Mouse (Mus musculus) stomach, embryonic 16.5 days (tissue): ENCODE measurements around the gene Pepd. TPM values are rescaled to one million over a fixed set of nuclear protein-coding genes. Genes with fewer than 3 reads are reported as not detected.

Source experiments
- ATAC-seq: fragments of 200-750 bp; cut with Nextera tagmentation; 2 replicates; pipeline ENCODE4 v1.8.0; 2017; ENCODE audit warnings: moderate number of reproducible peaks, moderate TSS enrichment; ENCODE audit not compliant: insufficient read depth, low FRiP score
- H3K27ac ChIP-seq: fragments of 300-500 bp; sonication (generic); 2 replicates; pipeline ENCODE4 v1.5.1; 2014; ENCODE audit warnings: low read length
- H3K27me3 ChIP-seq: fragments of 300-500 bp; sonication (generic); 2 replicates; pipeline ENCODE4 v1.6.1; 2014; ENCODE audit warnings: low read length, control low read depth, mixed read lengths; ENCODE audit not compliant: control insufficient read depth, insufficient read depth
- H3K36me3 ChIP-seq: fragments of 300-500 bp; sonication (generic); 2 replicates; pipeline ENCODE4 v1.6.1; 2014; ENCODE audit warnings: low read length; ENCODE audit not compliant: control insufficient read depth, insufficient read depth
- H3K4me1 ChIP-seq: fragments of 300-500 bp; sonication (generic); 2 replicates; pipeline ENCODE4 v1.6.1; 2014; ENCODE audit warnings: low read length, control low read depth, mixed read lengths; ENCODE audit not compliant: control insufficient read depth, insufficient read depth
- H3K4me2 ChIP-seq: fragments of 300-500 bp; sonication (generic); 2 replicates; pipeline ENCODE4 v1.6.1; 2014; ENCODE audit warnings: low read depth, low read length, mixed read lengths
- H3K4me3 ChIP-seq: fragments of 300-500 bp; sonication (generic); replicated peaks from 2 replicates; pipeline ENCODE4 v1.5.1; 2014; ENCODE audit warnings: mild to moderate bottlenecking, low read length
- H3K9ac ChIP-seq: fragments of 300-500 bp; sonication (generic); 2 replicates; pipeline ENCODE4 v1.6.1; 2014; ENCODE audit warnings: low read length
- H3K9me3 ChIP-seq: fragments of 300-500 bp; sonication (generic); replicated peaks from 2 replicates; pipeline ENCODE4 v1.6.1; 2016; ENCODE audit warnings: low read length, control low read depth; ENCODE audit not compliant: control insufficient read depth
- WGBS: fragments of 180-500 bp; shearing (Covaris S2); extraction: QIAGEN DNeasy Blood & Tissue Kit; methylation state at CpG from one replicate; pipeline ENCODE4 v1.1.7; 2014; 5-methylcytosine and 5-hydroxymethylcytosine counted together
- polyA plus RNA-seq: library from polyadenylated mRNA; unstranded; fragments of >200 nt; fragmentation: Nextera tagmentation; extraction: Ambion mirVana; gene quantifications from 2 replicates; pipeline ENCODE4 v1.2.1, GENCODE M21; 2015

The Pepd gene
- polyA plus RNA-seq, 1 experiment from 2014 or later, result 66.9 TPM

DNA sequence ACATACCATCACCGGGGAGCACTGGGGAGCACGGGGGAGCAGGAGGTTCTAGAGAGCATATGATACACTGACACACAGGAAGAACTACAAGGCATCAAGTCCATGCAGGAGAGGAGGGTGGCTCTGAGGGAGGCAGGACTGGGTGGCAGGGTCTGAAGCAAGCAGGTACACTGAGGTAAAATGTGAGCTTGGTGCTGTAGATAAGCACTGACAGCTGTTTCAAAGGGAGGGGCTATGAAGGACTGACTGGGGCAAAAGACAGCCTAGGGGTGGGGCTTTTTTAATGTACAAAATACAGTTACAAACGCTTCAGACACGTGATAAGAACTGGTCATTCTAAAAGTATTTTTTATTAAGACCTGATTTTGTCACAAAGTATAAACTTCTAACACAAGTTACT, 133.9 kb downstream of the Pepd start:
- no peak overlapping the region for H3K9ac ChIP-seq
- ATAC-seq, result no peak
- no peak overlapping the region for H3K4me2 ChIP-seq
- H3K27me3 ChIP-seq, result no peaks in the 10 kb centered on the region
- no peaks in the 10 kb centered on the region for H3K4me1 ChIP-seq
- 84% methylated on average over 4 of the region's 4 CpGs for WGBS
- H3K27ac ChIP-seq, result no peak overlapping the region
- peaks cover 14% of the 10 kb centered on the region for H3K36me3 ChIP-seq
- no peak overlapping the region for H3K4me3 ChIP-seq
- H3K9me3 ChIP-seq, result no peaks in the 10 kb centered on the region

DNA sequence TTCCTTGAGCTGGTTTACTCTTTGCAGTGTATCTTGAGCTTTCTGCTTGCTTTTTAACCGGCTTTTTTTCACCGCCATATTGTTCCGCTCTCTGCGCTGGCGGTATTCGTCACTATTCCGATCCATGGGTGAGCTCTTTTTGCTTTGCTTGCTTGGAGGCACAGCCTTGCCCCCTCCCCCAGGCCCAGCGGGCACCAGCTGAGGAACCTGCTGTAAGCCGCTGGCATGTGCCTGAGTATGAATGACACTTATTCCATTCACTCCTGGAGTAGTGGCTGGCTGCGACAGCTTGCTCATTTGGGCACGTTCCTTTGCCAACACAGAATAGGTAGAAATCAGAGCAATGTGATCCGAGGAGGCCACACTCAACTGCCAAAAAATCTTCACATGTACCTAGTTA, 138.4 kb downstream of the Pepd start:
- Histone ChIP-seq H3K27me3 (no peaks in the 10 kb centered on the region), H3K9ac (no peak overlapping the region), H3K4me2 (no peak overlapping the region), H3K36me3 (peaks cover 7% of the 10 kb centered on the region), H3K9me3 (no peaks in the 10 kb centered on the region), H3K27ac (no peak overlapping the region), H3K4me1 (peaks cover 17% of the 10 kb centered on the region), H3K4me3 (no peak overlapping the region)
- WGBS, result 95% methylated on average over 12 of the region's 12 CpGs
- no peak for ATAC-seq

DNA sequence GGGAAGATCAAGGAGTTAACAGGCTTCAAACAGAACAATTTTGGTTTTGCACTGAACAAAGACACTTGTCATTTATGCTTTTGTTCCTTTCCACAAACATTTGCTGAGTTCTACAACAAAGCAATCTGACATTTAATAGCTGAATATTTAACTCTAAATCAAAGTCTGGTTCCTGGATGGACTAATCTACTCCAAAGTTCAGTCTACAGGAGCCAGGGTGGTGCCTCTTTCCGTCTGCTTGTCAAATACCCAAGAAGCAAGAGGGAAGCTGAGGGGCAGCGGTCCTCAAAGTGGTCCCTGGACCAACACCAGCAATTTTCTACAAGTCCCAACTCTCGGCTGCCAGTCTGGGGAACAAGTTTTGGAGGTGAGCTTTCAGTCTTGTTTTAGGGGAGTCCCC, 141.0 kb downstream of the Pepd start:
- Histone ChIP-seq H3K27ac (no peak overlapping the region), H3K27me3 (no peaks in the 10 kb centered on the region), H3K9me3 (no peaks in the 10 kb centered on the region), H3K9ac (no peak overlapping the region; the same call in 1 of the 2 replicates), H3K4me3 (no peak overlapping the region), H3K36me3 (peaks cover 7% of the 10 kb centered on the region), H3K4me1 (peaks cover 20% of the 10 kb centered on the region), H3K4me2 (no peak overlapping the region)
- no peak for ATAC-seq
- WGBS, result 80% methylated on average over 3 of the region's 3 CpGs

DNA sequence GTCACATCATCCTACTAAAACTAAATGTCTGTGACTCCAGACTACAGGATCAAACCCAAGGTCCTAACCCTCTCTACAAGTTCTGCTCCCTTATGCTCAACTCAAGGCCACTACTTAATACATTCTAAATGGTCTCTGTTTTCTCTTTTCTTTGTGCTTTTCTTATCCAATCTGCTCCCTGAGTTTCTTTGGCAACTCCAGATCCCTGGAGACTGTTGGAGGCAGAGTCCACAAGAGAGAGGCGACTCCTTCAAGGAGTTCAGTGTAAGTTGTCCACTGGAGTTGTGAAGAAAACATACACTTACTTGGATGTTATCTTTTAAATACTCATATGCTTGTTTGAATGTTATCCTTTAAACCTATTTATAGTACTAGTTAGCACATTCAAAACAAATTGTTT, 142.1 kb downstream of the Pepd start:
- Histone ChIP-seq H3K4me3 (no peak overlapping the region), H3K4me2 (peak overlapping the region; percentile 19; the same call in 1 of the 2 replicates)

DNA sequence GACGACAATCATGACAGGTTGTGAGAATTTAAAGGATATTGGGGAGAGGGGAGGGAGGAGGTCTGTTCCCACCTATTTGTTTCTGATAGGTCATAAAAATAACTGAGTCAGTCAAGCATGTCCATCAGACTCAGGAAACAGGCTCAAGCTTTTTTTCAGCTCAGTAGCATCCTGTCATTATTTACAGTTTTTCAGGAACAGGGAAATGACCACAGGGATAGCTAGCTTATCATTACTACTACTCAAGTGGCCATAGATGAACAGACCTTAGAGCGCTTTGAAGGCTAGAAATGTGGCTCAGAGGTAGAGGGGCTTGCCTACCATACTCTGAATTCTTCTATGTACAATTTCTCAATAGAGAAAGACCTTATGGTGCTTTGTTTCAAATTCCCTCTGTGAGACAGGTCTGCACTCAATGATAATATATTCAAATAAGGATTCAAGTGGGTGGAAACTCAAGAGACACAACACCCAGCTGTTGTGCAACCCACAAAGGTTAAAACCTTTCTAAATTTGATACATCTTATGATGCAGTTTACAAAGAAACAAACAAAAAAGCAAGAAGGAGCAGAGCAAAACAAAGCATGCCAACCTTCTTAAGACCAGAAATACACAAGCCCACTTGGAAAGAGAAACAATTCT, 142.9 kb downstream of the Pepd start:
- H3K27me3 ChIP-seq, result no peaks in the 10 kb centered on the region
- H3K9ac ChIP-seq, result peak overlapping the region; percentile 96
- H3K4me3 ChIP-seq, result peak overlapping the region; percentile 98
- peaks cover 20% of the 10 kb centered on the region for H3K4me1 ChIP-seq
- H3K9me3 ChIP-seq, result no peaks in the 10 kb centered on the region
- peaks cover 7% of the 10 kb centered on the region for H3K36me3 ChIP-seq
- ATAC-seq, result no peak
- H3K27ac ChIP-seq, result no peak overlapping the region
- whole genome bisulfite sequencing, result 60% methylated on average over 2 of the region's 2 CpGs
- peak overlapping the region; percentile 68 for H3K4me2 ChIP-seq

More for the DNA sequence above, 142.1 kb downstream of the Pepd start:
- no peak for ATAC-seq
- Histone ChIP-seq H3K27me3 (no peaks in the 10 kb centered on the region), H3K4me1 (peaks cover 20% of the 10 kb centered on the region), H3K36me3 (peaks cover 7% of the 10 kb centered on the region), H3K9ac (no peak overlapping the region), H3K9me3 (no peaks in the 10 kb centered on the region), H3K27ac (no peak overlapping the region)
- WGBS, result 90% methylated on average over 1 of the region's 1 CpGs

DNA sequence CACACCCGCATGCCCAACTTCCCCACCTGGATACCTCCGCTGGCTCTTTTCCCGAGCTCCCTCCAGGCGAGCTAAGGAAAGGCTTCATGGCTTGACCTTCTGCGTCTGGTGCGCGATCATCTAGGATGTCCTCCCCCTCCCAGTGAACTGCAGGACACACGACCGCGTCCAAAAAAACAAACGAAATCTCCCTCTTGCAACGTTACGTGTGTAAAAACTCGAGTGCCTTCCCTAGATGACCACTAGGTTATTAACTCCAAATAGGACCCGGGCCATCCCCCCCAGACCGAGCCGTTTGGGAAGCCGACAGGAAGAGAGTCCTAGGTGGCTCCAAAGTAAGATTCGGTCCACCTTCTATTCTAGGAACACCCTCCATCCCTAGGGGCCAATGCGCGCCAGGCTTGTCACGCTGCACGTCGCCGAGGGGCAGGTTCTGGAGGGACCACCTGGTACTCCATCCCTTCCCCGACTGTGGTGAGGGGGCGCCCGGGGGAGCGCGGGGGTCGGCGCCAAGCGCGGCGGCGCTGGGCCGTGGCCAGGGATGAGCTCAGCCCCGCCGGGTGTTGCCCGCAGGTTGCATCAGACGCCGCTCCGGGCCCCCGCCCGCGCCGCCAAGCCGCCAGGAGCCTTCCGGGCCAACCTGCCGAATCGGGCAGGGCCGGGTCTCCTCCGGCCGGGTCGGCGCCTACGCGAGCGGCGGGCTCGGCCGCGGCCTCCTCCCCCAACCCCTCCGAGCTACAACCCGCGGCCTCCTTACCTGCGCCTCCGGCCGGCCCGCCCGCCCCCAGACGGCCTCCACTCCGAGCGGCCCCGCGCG, 143.6 kb downstream of the Pepd start:
- ATAC-seq, result peak; percentile 83
- WGBS, result under 1% methylated on average over 76 of the region's 77 CpGs
- H3K4me1 ChIP-seq, result peaks cover 20% of the 10 kb centered on the region
- no peaks in the 10 kb centered on the region for H3K27me3 ChIP-seq
- peak overlapping the region; percentile 98 for H3K4me3 ChIP-seq
- H3K36me3 ChIP-seq, result no peaks in the 10 kb centered on the region
- peak overlapping the region; percentile 82 for H3K27ac ChIP-seq
- H3K4me2 ChIP-seq, result peak overlapping the region; percentile 68
- no peaks in the 10 kb centered on the region for H3K9me3 ChIP-seq
- peak overlapping the region; percentile 96 for H3K9ac ChIP-seq

DNA sequence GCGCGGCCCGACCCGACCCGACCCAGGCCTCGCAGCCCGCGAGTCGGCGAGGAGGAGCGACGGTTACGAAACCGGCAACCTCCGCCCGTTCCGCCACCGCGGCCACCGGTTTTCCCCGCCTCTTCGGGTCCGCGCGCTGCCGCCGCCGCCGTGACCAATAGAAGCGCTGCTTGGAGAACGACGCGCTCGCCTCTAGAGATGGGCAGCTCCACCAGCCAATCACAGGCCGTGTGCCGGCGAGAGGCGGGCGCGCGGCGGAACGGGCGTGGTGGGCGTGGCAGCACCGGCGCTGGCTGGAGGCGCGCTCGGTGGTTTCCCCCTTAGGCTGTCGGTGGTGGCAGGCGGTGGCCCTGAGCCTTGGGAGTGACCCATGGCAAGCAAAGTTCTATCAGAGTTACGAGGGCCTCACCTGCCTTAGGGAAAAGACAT, 144.3 kb downstream of the Pepd start, which contains the start of gene Cebpg:
TSS of gene Cebpg (minus strand) at position 138 of the 429 bp plus-strand sequence.
- Histone ChIP-seq H3K27me3 (no peaks in the 10 kb centered on the region), H3K4me2 (peak within 1 kb of the TSS; percentile 84), H3K9me3 (no peaks in the 10 kb centered on the region), H3K27ac (peak within 1 kb of the TSS; percentile 82), H3K4me1 (peaks cover 20% of the 10 kb centered on the region), H3K9ac (peak within 1 kb of the TSS; percentile 96), H3K4me3 (peak within 1 kb of the TSS; percentile 98), H3K36me3 (no peaks in the 10 kb centered on the region)
- ATAC-seq, result peak; percentile 98
- WGBS, result 0% methylated on average over 52 of the region's 53 CpGs

DNA sequence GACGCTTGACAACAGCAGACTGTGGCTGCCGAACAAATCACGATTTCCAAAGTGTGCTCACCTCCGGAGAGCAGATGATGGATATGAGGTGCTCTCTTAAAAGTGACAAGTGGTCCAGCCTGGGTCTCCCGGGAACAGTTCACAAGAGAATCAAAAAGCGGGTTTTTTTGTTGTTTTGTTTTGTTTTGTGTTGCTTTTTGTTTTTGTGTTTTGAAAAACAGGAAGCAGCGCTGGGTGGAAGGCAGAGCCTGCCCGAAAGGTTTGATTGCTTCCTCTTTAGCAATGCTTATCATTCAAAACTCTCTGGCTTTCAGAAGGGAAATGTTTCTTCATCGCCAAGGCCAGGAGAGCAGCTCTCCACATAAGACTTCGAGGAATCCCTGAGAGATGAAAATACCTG, 144.8 kb downstream of the Pepd start:
- peak overlapping the region; percentile 80 for H3K27ac ChIP-seq
- no peaks in the 10 kb centered on the region for H3K36me3 ChIP-seq
- no peak for ATAC-seq
- 15% methylated on average over 10 of the region's 10 CpGs for WGBS
- H3K4me3 ChIP-seq, result peak overlapping the region; percentile 98
- H3K27me3 ChIP-seq, result no peaks in the 10 kb centered on the region
- H3K4me2 ChIP-seq, result peak overlapping the region; percentile 84
- peaks cover 20% of the 10 kb centered on the region for H3K4me1 ChIP-seq
- peak overlapping the region; percentile 72 for H3K9ac ChIP-seq
- H3K9me3 ChIP-seq, result no peaks in the 10 kb centered on the region

DNA sequence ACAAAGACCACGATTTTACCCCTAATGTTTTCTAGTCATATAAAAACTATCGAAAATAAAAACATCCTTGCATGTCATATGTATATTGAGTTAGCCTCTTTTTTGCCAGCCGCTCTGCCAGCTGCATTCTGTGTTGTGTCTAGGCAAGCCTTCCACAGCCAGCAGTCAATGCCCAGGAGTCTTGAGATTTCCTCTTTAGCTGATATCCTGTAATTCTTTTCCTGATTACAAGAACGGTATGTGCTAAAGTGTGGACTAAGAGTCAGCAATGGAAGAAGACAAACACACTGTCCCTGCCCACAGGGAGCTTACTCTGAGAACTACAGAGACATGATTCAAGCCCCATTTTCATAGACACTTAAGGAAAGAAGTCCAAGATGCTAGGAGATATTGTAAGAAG, 145.4 kb downstream of the Pepd start:
- H3K27me3 ChIP-seq, result no peaks in the 10 kb centered on the region
- ATAC-seq, result no peak
- H3K4me3 ChIP-seq, result no peak overlapping the region
- peaks cover 20% of the 10 kb centered on the region for H3K4me1 ChIP-seq
- no peak overlapping the region for H3K9ac ChIP-seq
- no peaks in the 10 kb centered on the region for H3K9me3 ChIP-seq
- H3K27ac ChIP-seq, result no peak overlapping the region
- H3K4me2 ChIP-seq, result no peak overlapping the region
- no peaks in the 10 kb centered on the region for H3K36me3 ChIP-seq
- WGBS, result 79% methylated on average over 4 of the region's 4 CpGs
